Mouse (Mus musculus) C2C12 (cell line): Measurements from ENCODE around the gene Gli2.

ENCODE experiments used
- CEBPB ChIP-seq: IDR thresholded peaks from one replicate; pipeline ENCODE4 v1.6.1; 2011; ENCODE audit warnings: low read depth, mild to moderate bottlenecking, control low read depth, moderate library complexity
- CTCF ChIP-seq: IDR thresholded peaks from one replicate; pipeline ENCODE4 v1.5.1; 2011; ENCODE audit not compliant: control insufficient read depth, insufficient read depth, insufficient read length
- FOSL1 ChIP-seq: IDR thresholded peaks from one replicate; pipeline ENCODE4 v1.8.0; 2011; ENCODE audit warnings: mild to moderate bottlenecking, low read length; ENCODE audit not compliant: poor library complexity, insufficient read depth, severe bottlenecking
- MAX ChIP-seq: IDR thresholded peaks from one replicate; pipeline ENCODE4 v1.6.1; 2011; ENCODE audit warnings: mild to moderate bottlenecking, control low read depth
- MYOD1 ChIP-seq: IDR thresholded peaks from one replicate; pipeline ENCODE4 v1.6.1; 2011; ENCODE audit warnings: low read depth; ENCODE audit not compliant: control insufficient read depth, insufficient read length
- MYOG ChIP-seq: IDR thresholded peaks from one replicate; pipeline ENCODE4 v1.6.1; 2011; ENCODE audit not compliant: control insufficient read depth, insufficient read length; ENCODE audit errors: extremely low read depth
- USF1 ChIP-seq: IDR thresholded peaks from one replicate; pipeline ENCODE4 v1.6.1; 2011; ENCODE audit warnings: low read depth, mild to moderate bottlenecking, control low read depth, moderate library complexity

GRCm38 (mm10) chr1:118911427-118911727 lies 142.0 kb downstream of the Gli2 start:
- TF ChIP-seq USF1 (no peak), CTCF (no peak), MYOD1 (no peak), FOSL1 (no peak), MAX (no peak), CEBPB (no peak), MYOG (no peak)
